Mouse (Mus musculus): Measurements from ENCODE around the gene Atp6v0e.

The Atp6v0e gene

DNA sequence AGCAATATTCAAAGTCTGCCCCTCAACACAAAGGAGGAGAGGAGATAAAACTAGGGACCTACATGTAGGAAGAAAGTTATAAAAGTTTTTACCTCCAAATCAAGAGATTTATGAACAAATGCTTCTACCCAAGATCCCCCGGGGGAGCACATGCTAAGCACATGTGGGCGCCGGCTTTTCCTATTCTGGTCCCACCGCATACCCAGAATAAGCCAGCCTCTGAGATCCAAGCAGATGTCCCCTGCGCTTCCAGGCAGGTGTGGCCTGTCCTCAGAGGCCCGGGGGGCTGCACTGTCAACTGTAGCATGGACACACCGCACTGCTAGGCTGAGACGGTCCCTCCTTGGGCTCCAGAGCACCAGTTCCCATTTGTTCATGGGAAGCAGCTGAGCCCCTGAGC is 19.6 kb upstream of the Atp6v0e start:
- DNase-seq, result no peak

DNA sequence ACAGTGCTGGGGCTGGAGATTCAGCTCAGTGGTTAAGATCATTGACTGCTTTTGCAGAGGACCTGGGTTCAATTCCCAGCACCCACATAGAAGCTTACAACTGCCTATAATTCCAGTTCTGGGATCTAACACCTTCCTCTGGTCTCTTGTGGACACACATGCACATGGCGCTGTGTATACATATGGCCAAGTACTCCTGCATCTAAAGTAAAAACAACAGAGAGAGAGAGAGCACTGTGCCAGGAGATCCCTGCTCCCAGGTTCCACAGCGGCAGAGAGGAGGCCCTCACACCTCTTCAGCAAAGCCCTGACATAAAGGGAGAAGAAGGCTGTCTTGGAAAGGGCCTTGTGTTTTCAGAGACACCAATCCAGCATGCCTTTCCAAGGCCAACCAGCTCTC is 19.0 kb upstream of the Atp6v0e start:
- no peak for DNase-seq

DNA sequence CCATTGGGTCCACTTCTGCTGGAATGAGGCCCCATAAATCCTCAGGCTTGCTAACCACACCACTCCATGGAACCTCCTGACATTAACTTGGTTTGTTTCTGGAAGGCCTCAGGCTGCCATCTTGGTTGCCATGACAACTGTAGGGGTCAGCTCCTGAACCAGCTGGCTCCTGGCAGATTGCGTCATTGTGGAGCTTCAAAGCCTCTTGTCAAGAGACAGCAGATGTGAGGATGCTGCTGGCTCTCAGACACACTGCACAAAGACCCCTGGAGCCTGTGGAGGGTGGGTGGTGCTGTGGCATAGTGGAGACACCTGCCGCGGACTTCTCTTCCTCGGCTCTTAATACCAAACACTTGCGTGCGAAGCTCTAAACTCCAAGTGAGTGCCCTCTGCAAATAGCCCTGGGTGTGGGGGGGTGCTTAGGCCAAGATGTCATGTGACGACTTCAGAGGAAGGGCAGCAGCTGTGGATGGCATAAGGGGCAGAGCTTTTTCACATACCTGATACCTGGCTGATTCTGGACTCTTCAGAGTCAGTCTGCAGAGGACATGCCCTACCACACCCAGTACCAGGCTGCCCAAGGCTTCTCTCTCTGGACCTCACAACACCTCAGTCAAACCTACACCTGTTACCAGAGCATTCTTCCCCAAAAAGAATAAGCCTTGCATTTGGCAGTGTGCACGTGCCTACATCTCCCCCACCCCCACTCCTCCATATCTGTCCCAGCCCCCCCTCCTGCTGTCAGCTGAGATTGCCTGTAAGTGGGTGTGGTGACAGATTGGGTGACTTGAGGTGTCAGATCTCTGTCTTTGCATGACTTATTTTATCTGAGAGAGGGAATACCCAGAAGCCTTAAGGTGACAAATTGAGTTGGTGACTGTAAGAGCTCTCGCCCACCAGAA is 18.3 kb upstream of the Atp6v0e start:
- DNase-seq, result no peak

DNA sequence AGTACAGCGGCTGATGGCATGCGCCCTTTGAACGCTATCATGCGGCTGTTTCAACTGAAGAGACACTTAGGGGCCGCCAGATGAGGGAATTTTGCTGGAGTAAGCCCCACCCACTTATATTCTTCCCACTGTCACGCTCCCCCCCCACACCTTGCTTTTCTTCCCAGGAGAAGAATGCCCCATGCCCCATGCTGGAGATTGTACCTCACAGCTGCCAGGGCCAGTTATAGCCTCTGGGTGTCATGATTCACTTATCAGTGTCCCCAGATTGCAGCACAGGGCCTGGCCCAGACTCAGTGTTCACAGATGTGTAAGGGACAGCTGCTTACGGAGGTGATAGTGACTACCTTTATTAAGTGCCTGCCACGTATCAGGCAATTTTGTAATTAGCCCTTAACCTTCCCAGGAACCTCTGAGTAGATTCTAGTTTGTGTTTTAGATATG is 17.6 kb upstream of the Atp6v0e start:
- no peak for DNase-seq

DNA sequence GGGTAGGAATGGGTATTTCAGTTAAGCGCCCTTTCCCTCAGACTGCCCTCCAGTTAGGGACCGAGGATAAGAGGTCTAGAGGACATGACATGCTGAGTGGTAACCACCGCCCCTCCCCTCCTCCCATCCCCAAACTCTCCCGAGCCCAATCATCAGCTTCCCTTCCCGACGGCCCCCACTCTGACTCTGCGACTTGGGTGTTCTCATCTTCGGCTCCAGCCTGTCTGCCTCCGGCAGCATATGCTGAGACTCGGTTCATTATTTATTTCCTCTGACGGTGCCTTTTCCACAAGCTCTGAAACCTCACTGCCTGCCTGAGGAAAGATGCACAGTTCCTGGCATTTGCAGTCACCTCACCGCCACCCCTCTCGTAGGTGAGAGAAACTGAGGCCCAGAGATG is 15.7 kb upstream of the Atp6v0e start:
- no peak for DNase-seq

DNA sequence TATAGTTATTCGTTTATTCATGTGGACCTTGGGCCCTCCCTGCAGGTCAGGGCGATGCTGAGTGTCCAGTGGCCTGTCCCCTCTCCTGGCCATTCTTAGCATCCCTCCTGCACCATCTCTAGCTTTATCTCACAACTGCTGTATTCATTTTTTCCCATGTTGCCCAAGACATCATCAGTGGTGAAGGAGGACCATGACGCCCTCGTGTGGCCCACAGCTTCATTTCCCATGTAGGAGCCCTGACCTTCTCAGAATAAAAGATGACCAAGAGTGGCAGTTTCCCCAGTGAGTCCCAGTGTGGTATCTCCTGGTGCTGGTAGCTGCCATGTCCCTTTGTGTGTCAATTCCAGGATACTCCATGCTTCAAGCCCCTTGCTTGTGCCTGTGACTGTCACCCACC is 13.5 kb upstream of the Atp6v0e start:
- DNase-seq, result no peak

DNA sequence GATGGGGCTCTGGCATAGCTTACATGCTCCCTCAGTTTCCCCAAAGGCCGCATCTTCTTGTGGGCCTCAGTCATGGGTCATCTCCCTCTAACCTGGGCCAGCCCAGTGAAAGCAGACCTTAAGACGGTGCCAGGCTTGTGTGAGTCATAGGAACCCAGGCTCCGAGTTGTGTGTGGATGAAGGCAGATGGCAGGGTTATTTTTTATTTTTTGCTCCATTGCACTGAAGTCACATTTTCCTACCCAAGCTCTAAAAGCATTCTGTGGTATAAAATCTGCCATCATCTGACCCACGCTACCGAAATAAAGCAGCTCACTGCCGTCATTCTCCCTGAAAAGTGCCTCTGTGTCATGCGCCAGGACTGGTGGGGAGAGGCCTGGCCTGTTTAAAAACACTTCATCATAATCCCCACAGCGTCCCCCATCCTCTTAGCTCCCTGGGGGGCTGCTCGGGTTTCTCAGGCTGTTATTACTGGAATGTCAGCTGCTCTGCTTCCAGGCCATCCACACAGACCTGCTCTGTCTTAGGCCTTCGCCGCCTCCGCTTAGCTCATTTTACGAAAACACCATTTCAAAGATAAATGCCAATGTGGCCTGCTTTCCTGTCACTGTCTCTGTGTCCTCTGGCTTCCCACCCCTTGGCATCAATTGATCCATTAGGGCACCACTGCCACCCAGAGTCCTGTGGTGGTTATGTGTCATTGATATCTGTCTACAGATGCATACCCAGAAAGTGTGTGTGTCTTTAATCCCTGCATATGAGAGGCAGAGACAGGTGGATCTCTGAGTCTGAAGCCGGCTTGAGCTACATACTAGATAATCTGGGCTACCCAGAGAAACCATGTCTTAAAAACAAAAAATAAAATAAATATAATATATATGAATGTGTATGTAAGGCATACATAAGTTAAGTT is 12.3 kb upstream of the Atp6v0e start:
- no peak for DNase-seq

- no peak for DNase-seq
Measured at GRCm38 (mm10) chr17:26658854-26659572, 4.0 kb upstream of the Atp6v0e start.

GRCm38 (mm10) chr17:26659573-26659915 is 3.5 kb upstream of the Atp6v0e start:
- no peak for DNase-seq

- peak; percentile 69 for DNase-seq
Measured at GRCm38 (mm10) chr17:26660192-26660912, 2.7 kb upstream of the Atp6v0e start.

GRCm38 (mm10) chr17:26662204-26662603 is 827 bp upstream of the Atp6v0e start:
- DNase-seq, result no peak

- no peak for DNase-seq
Measured at GRCm38 (mm10) chr17:26665600-26665999, 2.6 kb downstream of the Atp6v0e start.

- no peak for DNase-seq
Measured at GRCm38 (mm10) chr17:26671268-26671667, 8.2 kb downstream of the Atp6v0e start.

GRCm38 (mm10) chr17:26675845-26676244 is 12.8 kb downstream of the Atp6v0e start:
- no peak for DNase-seq

- DNase-seq, result peak; percentile 92
Measured at GRCm38 (mm10) chr17:26676252-26676615, 13.2 kb downstream of the Atp6v0e start.

DNA sequence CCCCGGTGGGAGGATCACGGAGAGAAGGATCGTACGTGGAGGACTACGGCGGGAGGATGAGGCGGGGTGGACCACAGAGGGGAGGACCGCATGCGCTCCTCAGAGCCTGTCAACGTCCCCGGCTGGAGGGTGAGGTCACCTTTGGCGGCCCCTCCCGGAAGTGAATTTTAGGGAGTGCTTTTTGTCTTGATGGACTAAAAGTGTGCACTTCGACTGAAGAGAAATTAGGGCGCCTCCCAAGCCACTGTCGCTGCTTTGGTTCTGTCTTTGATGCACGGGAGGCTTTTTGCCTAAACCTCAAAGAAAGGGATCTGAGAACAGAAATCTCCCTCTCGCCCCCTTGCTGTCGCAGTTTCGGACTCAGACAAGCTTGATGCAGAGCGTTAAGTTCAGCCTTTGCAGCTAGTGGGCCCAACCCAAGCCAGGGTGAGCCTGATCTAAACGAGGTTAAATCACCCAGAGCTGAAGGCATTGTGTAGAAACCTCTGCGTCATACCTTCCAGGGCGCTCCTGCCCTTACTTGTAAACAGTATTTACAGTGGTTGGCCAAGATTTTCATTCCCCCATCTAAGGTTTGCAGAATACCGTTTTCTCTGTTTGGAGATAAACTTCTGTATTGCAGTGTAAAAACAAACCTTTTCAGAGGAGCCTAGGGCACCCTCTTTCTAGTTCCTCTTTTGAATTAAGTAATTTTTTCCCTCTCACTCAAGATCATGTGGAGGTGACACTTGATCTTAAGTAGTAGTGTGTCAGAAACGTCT is 13.8 kb downstream of the Atp6v0e start:
- peak; percentile 73 for DNase-seq

GRCm38 (mm10) chr17:26677711-26678637 is 14.9 kb downstream of the Atp6v0e start:
- peak; percentile 69 for DNase-seq

- DNase-seq, result no peak
Measured at GRCm38 (mm10) chr17:26681276-26681675, 18.2 kb downstream of the Atp6v0e start.

- DNase-seq, result peak; percentile 35
Measured at GRCm38 (mm10) chr17:26686334-26687000, 23.4 kb downstream of the Atp6v0e start.

Measured in kidney, adult 11 months (tissue).